Mouse (Mus musculus) heart, embryonic 16.5 days (tissue): ENCODE results near the gene Actrt2. TPM values are rescaled to one million over a fixed set of nuclear protein-coding genes. Genes with fewer than 3 reads are reported as not detected.

ENCODE experiments used
- ATAC-seq: fragments of 200-750 bp; cut with Nextera tagmentation; replicated peaks from 2 replicates; pipeline ENCODE4 v1.8.0; 2017; ENCODE audit warnings: moderate number of reproducible peaks; ENCODE audit not compliant: insufficient read depth, low FRiP score; ENCODE audit errors: extremely low read depth
- H3K27ac ChIP-seq: fragments of 300-500 bp; sonication (generic); 2 replicates; pipeline ENCODE4 v1.5.1; 2014; ENCODE audit warnings: mild to moderate bottlenecking, low read length, control low read depth, moderate library complexity
- H3K27me3 ChIP-seq: fragments of 300-500 bp; sonication (generic); 2 replicates; pipeline ENCODE4 v1.6.1; 2014; ENCODE audit warnings: low read length, mixed read lengths; ENCODE audit not compliant: control insufficient read depth, insufficient read depth
- H3K36me3 ChIP-seq: fragments of 300-500 bp; sonication (generic); 2 replicates; pipeline ENCODE4 v1.6.1; 2014; ENCODE audit not compliant: control insufficient read depth, insufficient read depth
- H3K4me1 ChIP-seq: fragments of 300-500 bp; sonication (generic); 2 replicates; pipeline ENCODE4 v1.6.1; 2014; ENCODE audit warnings: low read length, mixed read lengths; ENCODE audit not compliant: control insufficient read depth, insufficient read depth
- H3K4me2 ChIP-seq: fragments of 300-500 bp; sonication (generic); 2 replicates; pipeline ENCODE4 v1.6.1; 2014; ENCODE audit warnings: low read depth, mild to moderate bottlenecking, control low read depth, low read length
- H3K4me3 ChIP-seq: fragments of 300-500 bp; sonication (generic); 2 replicates; pipeline ENCODE4 v1.5.1; 2014; ENCODE audit warnings: mild to moderate bottlenecking, control low read depth, low read length
- H3K9ac ChIP-seq: fragments of 300-500 bp; sonication (generic); 2 replicates; pipeline ENCODE4 v1.6.1; 2014; ENCODE audit warnings: low read length, control low read depth
- H3K9me3 ChIP-seq: fragments of 300-500 bp; sonication (generic); replicated peaks from 2 replicates; pipeline ENCODE4 v1.6.1; 2016; ENCODE audit warnings: low read length; ENCODE audit not compliant: control insufficient read depth
- WGBS: fragments of 180-500 bp; shearing (Covaris S2); extraction: QIAGEN DNeasy Blood & Tissue Kit; methylation state at CpG from one replicate; pipeline ENCODE4 v1.1.7; 2014; 5-methylcytosine and 5-hydroxymethylcytosine counted together
- polyA plus RNA-seq: library from polyadenylated mRNA; unstranded; fragments of >200 nt; fragmentation: Nextera tagmentation; extraction: Ambion mirVana; gene quantifications from 2 replicates; pipeline ENCODE4 v1.2.1, GENCODE M21; 2015

The Actrt2 gene
- polyA plus RNA-seq, 1 experiment from 2014 or later: not detected

DNA sequence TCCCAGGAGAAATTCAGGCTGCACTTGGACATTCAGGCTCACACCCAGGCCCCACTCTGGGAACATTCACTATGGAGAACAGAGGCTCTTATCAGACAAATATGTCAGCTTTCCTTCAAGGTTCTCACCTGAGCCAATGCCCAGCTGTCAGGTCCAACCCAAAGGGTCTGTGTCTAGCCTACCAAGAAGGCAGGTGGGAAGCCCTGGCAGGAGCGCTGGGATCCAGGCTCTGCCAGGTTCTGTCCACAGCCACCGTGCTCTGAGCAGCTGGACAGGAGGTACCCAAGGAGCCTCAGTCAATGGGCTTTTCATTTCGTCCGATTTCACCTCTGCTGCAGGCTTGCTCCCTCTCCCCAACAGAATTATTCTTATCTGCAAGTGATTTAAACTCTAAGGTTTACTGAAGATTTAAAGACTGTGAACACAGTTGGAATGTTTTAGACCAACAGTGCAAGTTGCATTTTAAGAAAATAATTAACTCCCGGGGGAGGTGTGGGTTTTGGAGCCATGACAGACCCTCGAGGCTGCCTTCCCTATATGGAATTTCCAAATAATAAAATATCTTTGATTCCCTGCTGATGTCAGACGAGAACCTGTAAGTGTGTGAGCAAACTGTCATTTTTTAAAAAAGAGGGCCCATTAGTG is 35.9 kb upstream of the Actrt2 start:
- H3K27me3 ChIP-seq: no peaks in the 10 kb centered on the region
- no peak overlapping the region for H3K9ac ChIP-seq
- H3K4me3 ChIP-seq: no peak overlapping the region
- H3K4me2 ChIP-seq: no peak overlapping the region
- H3K4me1 ChIP-seq: peaks cover 23% of the 10 kb centered on the region
- ATAC-seq: no peak
- H3K9me3 ChIP-seq: no peaks in the 10 kb centered on the region
- H3K36me3 ChIP-seq: no peaks in the 10 kb centered on the region
- no peak overlapping the region for H3K27ac ChIP-seq
- 68% methylated on average over 7 of the region's 7 CpGs for WGBS

DNA sequence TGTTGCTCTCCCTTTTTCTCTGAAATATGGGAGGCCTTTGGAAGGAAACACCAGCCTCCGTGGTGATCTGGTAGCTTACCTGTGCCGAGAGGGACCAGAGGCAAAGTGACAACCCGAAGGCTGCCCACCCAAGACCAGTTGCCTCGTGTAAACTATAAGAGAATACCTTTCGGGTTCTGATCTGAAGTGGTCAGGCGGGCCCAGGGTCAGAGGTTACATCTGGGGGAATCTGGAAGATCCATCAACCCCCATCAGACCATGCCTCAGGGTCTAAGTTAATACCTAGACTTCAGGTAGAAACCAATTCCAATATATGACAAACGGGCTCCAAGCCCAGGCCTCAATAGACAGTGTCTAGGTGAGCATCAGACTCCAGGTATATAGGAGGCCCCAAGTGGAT is 35.3 kb upstream of the Actrt2 start:
- no peaks in the 10 kb centered on the region for H3K36me3 ChIP-seq
- no peak overlapping the region for H3K9ac ChIP-seq
- H3K27me3 ChIP-seq: no peaks in the 10 kb centered on the region
- no peak overlapping the region for H3K27ac ChIP-seq
- no peak overlapping the region for H3K4me2 ChIP-seq
- H3K4me1 ChIP-seq: peaks cover 23% of the 10 kb centered on the region
- no peak overlapping the region for H3K4me3 ChIP-seq
- ATAC-seq: no peak
- no peaks in the 10 kb centered on the region for H3K9me3 ChIP-seq
- WGBS: 89% methylated on average over 7 of the region's 7 CpGs

DNA sequence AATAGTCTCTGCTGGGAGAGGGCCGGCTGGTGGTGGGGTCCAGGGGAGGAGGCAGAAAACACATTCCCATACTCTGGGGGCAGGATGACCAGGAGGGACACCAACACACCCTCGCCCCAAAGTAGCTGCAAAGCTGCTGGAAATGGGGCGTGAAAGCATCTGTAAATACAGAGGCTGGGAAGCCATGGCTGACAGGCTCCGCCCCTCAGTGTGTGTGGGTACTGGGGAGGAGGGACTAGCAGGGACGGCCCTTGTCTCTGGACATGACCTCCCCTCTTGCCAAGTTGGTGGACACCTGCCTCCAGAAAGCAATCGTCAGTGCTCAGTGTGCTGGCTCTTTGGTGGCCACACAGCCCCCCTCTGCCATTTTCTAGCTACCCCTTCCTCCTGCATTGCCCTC is 34.5 kb upstream of the Actrt2 start:
- H3K36me3 ChIP-seq: no peaks in the 10 kb centered on the region
- no peak overlapping the region for H3K27ac ChIP-seq
- no peak overlapping the region for H3K4me2 ChIP-seq
- ATAC-seq: no peak
- H3K4me3 ChIP-seq: no peak overlapping the region
- 64% methylated on average over 6 of the region's 6 CpGs for WGBS
- H3K9ac ChIP-seq: no peak overlapping the region
- H3K4me1 ChIP-seq: peaks cover 23% of the 10 kb centered on the region
- H3K27me3 ChIP-seq: no peaks in the 10 kb centered on the region
- H3K9me3 ChIP-seq: no peaks in the 10 kb centered on the region

DNA sequence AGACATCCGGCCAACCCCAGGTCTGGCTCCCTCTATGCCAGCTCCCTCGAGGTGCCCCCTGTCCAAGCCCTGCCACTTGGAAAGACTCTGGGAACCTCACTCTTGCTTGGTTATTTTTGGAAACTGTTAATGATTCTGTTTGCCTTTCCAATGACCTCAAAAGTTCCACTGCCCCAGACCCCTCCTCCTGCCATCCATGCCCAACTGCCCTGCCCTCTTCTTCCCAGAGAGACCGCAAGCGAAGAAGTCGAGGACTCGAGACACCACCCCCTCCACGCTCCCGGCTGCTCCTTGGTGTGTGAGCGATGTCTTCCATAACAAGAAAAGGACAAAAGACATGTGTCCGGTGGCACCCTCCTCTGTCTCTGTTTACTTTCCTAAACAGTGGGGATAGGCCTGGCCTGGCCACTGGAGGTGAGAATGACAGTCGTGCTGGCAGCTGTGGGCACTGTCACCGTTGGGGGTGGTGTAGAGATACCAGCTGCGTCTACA is 33.3 kb upstream of the Actrt2 start:
- Histone ChIP-seq H3K4me2 (peak overlapping the region; percentile 40), H3K9ac (peak overlapping the region; percentile 55), H3K9me3 (no peaks in the 10 kb centered on the region), H3K4me1 (peaks cover 23% of the 10 kb centered on the region), H3K27me3 (no peaks in the 10 kb centered on the region; the same call in 1 of the 2 replicates), H3K4me3 (0 out of 2 replicates have a peak overlapping the region, but pooled peaks have one; percentile 16), H3K36me3 (no peaks in the 10 kb centered on the region), H3K27ac (peak overlapping the region; percentile 69)
- WGBS: 48% methylated on average over 13 of the region's 13 CpGs
- peak; percentile 53 for ATAC-seq

DNA sequence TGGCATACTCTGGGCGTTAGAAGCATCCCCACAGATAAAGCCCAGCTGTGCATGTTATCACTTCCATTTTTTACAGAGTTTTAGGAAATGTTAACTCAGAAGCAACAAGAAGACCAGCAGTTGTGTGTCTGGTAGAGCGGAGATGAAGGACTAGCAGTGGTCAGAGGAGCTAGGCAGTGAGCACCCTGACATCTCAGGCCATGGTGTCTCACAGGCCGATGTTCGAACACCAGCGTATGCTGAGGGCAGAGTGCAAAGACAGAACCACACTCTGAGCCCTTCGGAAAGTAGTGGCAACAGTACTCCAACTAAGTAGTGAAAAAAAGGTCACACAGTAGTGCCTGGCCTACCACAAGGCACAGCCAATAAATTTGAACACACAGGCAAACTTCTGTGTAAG is 32.8 kb upstream of the Actrt2 start:
- no peaks in the 10 kb centered on the region for H3K36me3 ChIP-seq
- H3K27ac ChIP-seq: no peak overlapping the region
- 90% methylated on average over 6 of the region's 6 CpGs for WGBS
- H3K4me3 ChIP-seq: no peak overlapping the region
- H3K9ac ChIP-seq: no peak overlapping the region
- no peak for ATAC-seq
- no peak overlapping the region; the same call in 1 of the 2 replicates for H3K4me2 ChIP-seq
- H3K27me3 ChIP-seq: no peaks in the 10 kb centered on the region; the same call in 1 of the 2 replicates
- H3K9me3 ChIP-seq: no peaks in the 10 kb centered on the region
- H3K4me1 ChIP-seq: peaks cover 23% of the 10 kb centered on the region

DNA sequence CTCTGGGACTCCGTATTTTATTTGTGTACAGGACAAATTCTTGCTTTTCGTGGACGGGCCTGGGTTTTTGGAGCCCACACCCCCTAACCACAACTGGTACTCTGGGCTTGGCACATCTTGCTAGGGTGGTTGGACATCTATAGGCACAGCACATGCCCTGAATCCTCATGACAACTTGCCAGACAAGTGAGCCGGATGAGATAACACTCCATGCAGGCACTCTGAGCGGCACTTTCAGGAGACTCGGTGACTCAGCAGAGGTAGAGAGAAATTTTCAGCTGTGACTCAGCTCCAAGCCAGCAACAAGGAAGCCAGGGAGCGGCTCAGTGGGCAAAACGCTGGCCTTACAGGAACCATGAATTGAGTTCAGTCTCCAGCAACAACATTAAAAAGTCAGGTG is 31.6 kb upstream of the Actrt2 start:
- 55% methylated on average over 8 of the region's 8 CpGs for WGBS
- ATAC-seq: no peak
- no peak overlapping the region for H3K4me2 ChIP-seq
- no peaks in the 10 kb centered on the region; the same call in 1 of the 2 replicates for H3K27me3 ChIP-seq
- H3K4me1 ChIP-seq: peaks cover 23% of the 10 kb centered on the region
- H3K9ac ChIP-seq: no peak overlapping the region
- H3K9me3 ChIP-seq: no peaks in the 10 kb centered on the region
- H3K36me3 ChIP-seq: no peaks in the 10 kb centered on the region
- H3K27ac ChIP-seq: no peak overlapping the region
- H3K4me3 ChIP-seq: no peak overlapping the region

DNA sequence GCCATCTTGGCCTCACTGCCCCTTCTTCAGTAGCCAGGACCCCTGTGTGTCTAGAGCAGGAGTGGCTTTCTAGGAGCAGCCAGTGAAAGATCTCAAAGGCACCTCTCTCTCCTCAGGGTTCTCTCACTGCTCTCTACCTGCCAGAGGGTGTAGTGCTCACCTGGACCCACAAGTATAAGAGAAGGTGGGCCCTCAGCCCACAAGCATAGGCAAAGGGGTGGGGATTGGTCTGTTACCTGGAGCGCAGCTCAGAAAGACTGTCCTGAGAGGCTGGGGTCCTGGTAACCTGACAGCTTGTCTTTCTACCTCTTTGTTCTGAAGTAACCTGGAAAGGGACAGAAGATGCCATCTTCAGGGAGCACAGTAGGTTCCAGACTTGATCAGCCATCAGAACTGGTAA is 31.0 kb upstream of the Actrt2 start:
- H3K27me3 ChIP-seq: no peaks in the 10 kb centered on the region; the same call in 1 of the 2 replicates
- H3K4me2 ChIP-seq: no peak overlapping the region
- no peak for ATAC-seq
- no peak overlapping the region for H3K27ac ChIP-seq
- no peak overlapping the region for H3K9ac ChIP-seq
- no peak overlapping the region for H3K4me3 ChIP-seq
- peaks cover 23% of the 10 kb centered on the region for H3K4me1 ChIP-seq
- 93% methylated on average over 1 of the region's 1 CpGs for WGBS
- no peaks in the 10 kb centered on the region for H3K36me3 ChIP-seq
- H3K9me3 ChIP-seq: no peaks in the 10 kb centered on the region

DNA sequence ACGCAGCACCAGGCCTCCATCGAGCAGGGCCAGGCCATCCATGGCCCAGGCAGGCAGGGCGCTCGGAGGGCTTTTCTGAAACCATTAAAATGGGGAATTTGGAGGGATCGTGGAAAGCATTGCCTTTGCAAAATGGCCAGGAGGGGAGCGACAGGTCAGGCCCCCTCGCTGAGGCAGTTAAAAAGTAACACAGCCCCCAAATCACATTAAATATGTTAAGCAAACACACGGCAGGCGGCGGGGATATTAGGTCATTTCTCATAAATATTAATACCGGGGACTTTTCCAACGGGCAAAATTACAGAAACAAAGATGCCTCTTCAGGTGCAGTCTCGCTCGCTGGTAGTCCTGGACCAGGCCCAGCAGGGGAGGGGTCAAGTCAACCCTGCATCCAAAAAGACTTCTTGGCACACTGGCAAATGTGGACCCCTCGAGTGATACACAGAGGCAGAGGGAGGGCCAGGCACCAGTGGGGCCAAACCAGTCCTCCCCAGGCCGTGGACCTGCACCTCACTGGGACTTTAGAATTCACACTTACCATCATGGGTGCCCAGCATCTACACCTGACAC is 30.4 kb upstream of the Actrt2 start:
- H3K4me2 ChIP-seq: no peak overlapping the region
- no peaks in the 10 kb centered on the region for H3K9me3 ChIP-seq
- H3K36me3 ChIP-seq: no peaks in the 10 kb centered on the region
- no peak overlapping the region for H3K27ac ChIP-seq
- peaks cover 23% of the 10 kb centered on the region for H3K4me1 ChIP-seq
- H3K27me3 ChIP-seq: no peaks in the 10 kb centered on the region; the same call in 1 of the 2 replicates
- H3K4me3 ChIP-seq: no peak overlapping the region
- 89% methylated on average over 16 of the region's 16 CpGs for WGBS
- no peak for ATAC-seq
- H3K9ac ChIP-seq: no peak overlapping the region

DNA sequence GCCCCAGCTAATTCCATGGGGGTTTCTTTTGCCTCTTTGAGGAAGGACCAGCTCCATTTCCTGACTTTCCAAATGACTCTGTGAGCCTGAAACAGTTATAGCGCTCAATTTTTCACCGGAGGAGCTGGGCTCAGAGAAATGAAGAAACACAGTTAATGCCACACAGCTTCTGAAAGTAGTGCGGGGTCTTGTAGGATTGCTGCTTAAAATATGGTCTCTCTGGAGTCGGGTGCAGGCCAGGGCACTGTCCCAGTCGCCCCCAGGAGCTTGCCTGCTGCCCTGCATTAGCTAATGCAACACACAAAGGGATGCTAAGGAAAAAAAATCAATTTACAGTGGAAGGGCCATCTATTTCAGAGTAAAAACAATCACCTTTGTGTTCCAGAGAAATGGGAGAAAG is 29.8 kb upstream of the Actrt2 start:
- Histone ChIP-seq H3K9ac (no peak overlapping the region), H3K4me1 (peaks cover 23% of the 10 kb centered on the region), H3K36me3 (no peaks in the 10 kb centered on the region), H3K27ac (no peak overlapping the region), H3K4me3 (no peak overlapping the region), H3K27me3 (no peaks in the 10 kb centered on the region; the same call in 1 of the 2 replicates), H3K9me3 (no peaks in the 10 kb centered on the region), H3K4me2 (no peak overlapping the region)
- ATAC-seq: no peak
- 83% methylated on average over 5 of the region's 5 CpGs for WGBS
